Mouse (Mus musculus): ENCODE measurements at regions not wholly inside any gene's neighbourhood (a gene's known extent, or its start where the extent isn't known, plus 50 kb on each side); places are given as distances from the start of the nearest gene placed in this dataset.
"Not testable (repeated sequence)": the region's sequence is repeated elsewhere in the genome, so short reads cannot be mapped to it uniquely, and the experiment has no call there.

- peak; percentile 20 for DNase-seq
- intact Hi-C loops (cut with DNase I) = no loop called here
Measured at GRCm38 (mm10) chr8:103738330-103738729, 363.1 kb upstream of the Cdh5 start.

- no peak for DNase-seq
Measured at GRCm38 (mm10) chr8:103741395-103741794, 360.0 kb upstream of the Cdh5 start.

GRCm38 (mm10) chr8:103748734-103749133, 352.7 kb upstream of the Cdh5 start:
- DNase-seq = no peak
- intact Hi-C loops (cut with DNase I) = no loop called here

More at GRCm38 (mm10) chr8:103741395-103741794, 360.0 kb upstream of the Cdh5 start:
- intact Hi-C loops (cut with DNase I) = loop anchor here (5.0 kb wide), 1 partner anchor 286 kb away; no protein-coding TSS in a partner anchor

- intact Hi-C loops (cut with DNase I) = no loop called here
Measured at GRCm38 (mm10) chr8:103750278-103751097, 350.9 kb upstream of the Cdh5 start.

GRCm38 (mm10) chr8:103751161-103751560, 350.3 kb upstream of the Cdh5 start:
- intact Hi-C loops (cut with DNase I) = no loop called here
- DNase-seq = no peak

More at GRCm38 (mm10) chr8:103750278-103751097, 350.9 kb upstream of the Cdh5 start:
- DNase-seq = no peak

GRCm38 (mm10) chr8:103763821-103764220, 337.6 kb upstream of the Cdh5 start:
- no peak for DNase-seq
- intact Hi-C loops (cut with DNase I) = no loop called here

GRCm38 (mm10) chr8:103779658-103780057, 321.8 kb upstream of the Cdh5 start:
- DNase-seq = no peak
- intact Hi-C loops (cut with DNase I) = no loop called here

- DNase-seq = no peak
- intact Hi-C loops (cut with DNase I) = no loop called here
Measured at GRCm38 (mm10) chr8:103788308-103788707, 313.1 kb upstream of the Cdh5 start.

GRCm38 (mm10) chr8:103793331-103793730, 308.1 kb upstream of the Cdh5 start:
- intact Hi-C loops (cut with DNase I) = no loop called here
- no peak for DNase-seq

- intact Hi-C loops (cut with DNase I); DNase-seq: not testable (repeated sequence)
Measured at GRCm38 (mm10) chr8:103798630-103799029, 302.8 kb upstream of the Cdh5 start.

GRCm38 (mm10) chr8:103808171-103808570, 293.3 kb upstream of the Cdh5 start:
- intact Hi-C loops (cut with DNase I) = no loop called here
- DNase-seq = no peak

GRCm38 (mm10) chr8:103808580-103808979, 292.8 kb upstream of the Cdh5 start:
- intact Hi-C loops (cut with DNase I) = no loop called here
- no peak for DNase-seq

GRCm38 (mm10) chr8:103809140-103809539, 292.3 kb upstream of the Cdh5 start:
- no peak for DNase-seq
- intact Hi-C loops (cut with DNase I) = no loop called here

GRCm38 (mm10) chr8:103813954-103814591, 287.4 kb upstream of the Cdh5 start:
- DNase-seq = peak; percentile 50

GRCm38 (mm10) chr8:103816101-103816894, 285.1 kb upstream of the Cdh5 start:
- intact Hi-C loops (cut with DNase I) = no loop called here
- DNase-seq = no peak

More at GRCm38 (mm10) chr8:103813954-103814591, 287.4 kb upstream of the Cdh5 start:
- intact Hi-C loops (cut with DNase I) = no loop called here

GRCm38 (mm10) chr8:103823541-103823940, 277.9 kb upstream of the Cdh5 start:
- intact Hi-C loops (cut with DNase I) = no loop called here
- DNase-seq = no peak

- no peak for DNase-seq
Measured at GRCm38 (mm10) chr8:103824747-103825146, 276.7 kb upstream of the Cdh5 start.

GRCm38 (mm10) chr8:103825289-103825688, 276.1 kb upstream of the Cdh5 start:
- intact Hi-C loops (cut with DNase I) = no loop called here
- peak; percentile 72 for DNase-seq

More at GRCm38 (mm10) chr8:103824747-103825146, 276.7 kb upstream of the Cdh5 start:
- intact Hi-C loops (cut with DNase I) = no loop called here

GRCm38 (mm10) chr8:103830416-103830815, 271.0 kb upstream of the Cdh5 start:
- no peak for DNase-seq
- intact Hi-C loops (cut with DNase I) = no loop called here

- DNase-seq = no peak
- intact Hi-C loops (cut with DNase I) = no loop called here
Measured at GRCm38 (mm10) chr8:103839990-103840389, 261.4 kb upstream of the Cdh5 start.

- intact Hi-C loops (cut with DNase I) = no loop called here
Measured at GRCm38 (mm10) chr8:103845964-103846363, 255.5 kb upstream of the Cdh5 start.

More at GRCm38 (mm10) chr8:103845964-103846363, 255.5 kb upstream of the Cdh5 start:
- DNase-seq = no peak
